Mouse (Mus musculus): ENCODE results near the gene Capn1.

- no peak for TF ChIP-seq POLR2A (IDR thresholded peaks at IDR 0.05; ENCODE audit: insufficient read depth, low read length)
- no peak for TF ChIP-seq CTCF (IDR thresholded peaks at IDR 0.05; ENCODE audit: low read depth, low read length)
These were observed 4.6 kb upstream of the Capn1 start for GRCm38 (mm10) chr19:6020276-6020675.
